Comparison of ENCODE assay signal across 17 mouse cellular contexts in genomic region chr6:49893113-49893512, GRCm38 (mm10).
"Had no signal": no experiment of that assay in that cellular context is flagged by ENCODE, and none has a peak within 500 bp of the region (broad histone marks: within the 10 kb centered on the region; RNA-seq: fewer than 3 reads in every experiment).

No protein-coding gene starts in this region.

- H3K9ac ChIP-seq: limb, embryonic 13.5 days; liver, embryonic 13.5 days; stomach, embryonic 15.5 days had no signal

- H3K36me3 ChIP-seq: limb, embryonic 10.5 days; limb, embryonic 13.5 days; liver, embryonic 13.5 days; stomach, embryonic 15.5 days had no signal

- H3K27me3 ChIP-seq: limb, embryonic 13.5 days; liver, embryonic 13.5 days; stomach, embryonic 15.5 days had no signal

- H3K4me2 ChIP-seq: limb, embryonic 13.5 days; liver, embryonic 13.5 days; midbrain, embryonic 11.5 days; stomach, embryonic 15.5 days had no signal

- H3K4me3 ChIP-seq: layer of hippocampus, adult 2 months; limb, embryonic 10.5 days; limb, embryonic 13.5 days; liver, embryonic 13.5 days; stomach, embryonic 15.5 days had no signal

- H3K27ac ChIP-seq: layer of hippocampus, adult 2 months; limb, embryonic 10.5 days; limb, embryonic 13.5 days; liver, embryonic 13.5 days; stomach, embryonic 15.5 days had no signal

- H3K9me3 ChIP-seq: limb, embryonic 10.5 days; liver, embryonic 13.5 days; stomach, embryonic 15.5 days had no signal

- DNase-seq: kidney, adult 9 months; kidney, postnatal 14 days; kidney, postnatal 4 days; layer of hippocampus, adult 9-11 months; liver, embryonic 13.5 days; lung, adult 2 months; lung, postnatal 14 days; lung, postnatal 4 days; midbrain, embryonic 14.5 days; right cerebral cortex, postnatal 25 days; spleen, adult 18-20 months; thymus, postnatal 25 days had no signal

- H3K4me1 ChIP-seq: limb, embryonic 10.5 days; limb, embryonic 13.5 days; liver, embryonic 13.5 days; stomach, embryonic 15.5 days had no signal
